Mouse (Mus musculus) liver, embryonic 14.5 days (tissue): ENCODE measurements around the gene Tbccd1. TPM values are rescaled to one million over a fixed set of nuclear protein-coding genes. Genes with fewer than 3 reads are reported as not detected.

Experiments
- ATAC-seq: fragments of 200-750 bp; cut with Nextera tagmentation; 2 replicates; pipeline ENCODE4 v1.8.0; 2017; ENCODE audit warnings: moderate number of reproducible peaks, mild to moderate bottlenecking, moderate library complexity; ENCODE audit not compliant: insufficient read depth
- DNase-seq, 3 experiments: peaks; one replicate each; pipeline ENCODE4 v3.0.0-alpha.2; 2012 to 2013; ENCODE audit warnings: low read depth in 3 of 3, low spot score in 3 of 3
- H3K27ac ChIP-seq: fragments of 300-500 bp; sonication (generic); 2 replicates; pipeline ENCODE4 v1.5.1; 2014; ENCODE audit warnings: moderate library complexity, mild to moderate bottlenecking, control low read depth, inconsistent platforms
- H3K27me3 ChIP-seq: fragments of 300-500 bp; sonication (generic); 2 replicates; pipeline ENCODE4 v1.6.1; 2014; ENCODE audit warnings: mild to moderate bottlenecking, low read length, moderate library complexity; ENCODE audit not compliant: control insufficient read depth, insufficient read depth
- H3K36me3 ChIP-seq: fragments of 300-500 bp; sonication (generic); replicated peaks from 2 replicates; pipeline ENCODE4 v1.6.1; 2014; ENCODE audit warnings: low read depth; ENCODE audit not compliant: control insufficient read depth, insufficient read depth
- H3K4me1 ChIP-seq, 2 experiments: fragments of 200-500 bp in 1 of 2; fragments of 300-500 bp in 1 of 2; sonication (generic) in 1 of 2; replicated peaks; 2 replicates each; pipeline ENCODE4 v1.6.1; 2012 to 2014; ENCODE audit warnings: antibody characterized with exemption in 1 of 2, inconsistent platforms in 1 of 2, low read length in 1 of 2; ENCODE audit not compliant: control insufficient read depth in 2 of 2, insufficient read depth in 2 of 2
- H3K4me2 ChIP-seq: fragments of 300-500 bp; sonication (generic); 2 replicates; pipeline ENCODE4 v1.6.1; 2014; ENCODE audit warnings: low read depth, mild to moderate bottlenecking, control low read depth, moderate library complexity
- H3K4me3 ChIP-seq, 2 experiments: fragments of 200-500 bp in 1 of 2; fragments of 300-500 bp in 1 of 2; sonication (generic) in 1 of 2; 2 replicates each; pipeline ENCODE4 v1.5.1; 2012 to 2014; ENCODE audit warnings: low read depth in 2 of 2, low read length in 2 of 2, mild to moderate bottlenecking in 2 of 2, control low read depth in 1 of 2, inconsistent platforms in 1 of 2, moderate library complexity in 1 of 2; ENCODE audit not compliant: insufficient read depth in 1 of 2
- H3K9ac ChIP-seq: fragments of 300-500 bp; sonication (generic); replicated peaks from 2 replicates; pipeline ENCODE4 v1.6.1; 2014; ENCODE audit warnings: mild to moderate bottlenecking, control low read depth, moderate library complexity
- H3K9me3 ChIP-seq: fragments of 300-500 bp; sonication (generic); 2 replicates; pipeline ENCODE4 v1.6.1; 2016; ENCODE audit warnings: low read length, mixed read lengths; ENCODE audit not compliant: control insufficient read depth
- CTCF ChIP-seq: IDR thresholded peaks from 2 replicates; pipeline ENCODE4 v1.5.1; 2016; ENCODE audit warnings: antibody characterized with exemption, low read depth, control low read depth
- EP300 ChIP-seq: IDR thresholded peaks from 2 replicates; pipeline ENCODE4 v1.6.1; 2016; ENCODE audit warnings: antibody characterized with exemption, low read depth
- WGBS: fragments of 180-500 bp; shearing (Covaris S2); extraction: QIAGEN DNeasy Blood & Tissue Kit; methylation state at CpG from one replicate; pipeline ENCODE4 v1.1.7; 2014; ENCODE audit not compliant: insufficient replicate concordance; 5-methylcytosine and 5-hydroxymethylcytosine counted together
- polyA plus RNA-seq, 2 experiments: library from polyadenylated mRNA; depleted of rRNA in 1 of 2; stranded (reverse) in 1 of 2; unstranded in 1 of 2; fragments of >200 nt; fragmentation: Nextera tagmentation in 1 of 2; extraction: Ambion mirVana in 1 of 2; gene quantifications; 2 replicates each; pipeline versions ENCODE4 v1.2.1 to v1.2.3; 2012 to 2014

Tbccd1 gene
- polyA plus RNA-seq, 2 experiments: 23.5 to 25.6 TPM

DNA sequence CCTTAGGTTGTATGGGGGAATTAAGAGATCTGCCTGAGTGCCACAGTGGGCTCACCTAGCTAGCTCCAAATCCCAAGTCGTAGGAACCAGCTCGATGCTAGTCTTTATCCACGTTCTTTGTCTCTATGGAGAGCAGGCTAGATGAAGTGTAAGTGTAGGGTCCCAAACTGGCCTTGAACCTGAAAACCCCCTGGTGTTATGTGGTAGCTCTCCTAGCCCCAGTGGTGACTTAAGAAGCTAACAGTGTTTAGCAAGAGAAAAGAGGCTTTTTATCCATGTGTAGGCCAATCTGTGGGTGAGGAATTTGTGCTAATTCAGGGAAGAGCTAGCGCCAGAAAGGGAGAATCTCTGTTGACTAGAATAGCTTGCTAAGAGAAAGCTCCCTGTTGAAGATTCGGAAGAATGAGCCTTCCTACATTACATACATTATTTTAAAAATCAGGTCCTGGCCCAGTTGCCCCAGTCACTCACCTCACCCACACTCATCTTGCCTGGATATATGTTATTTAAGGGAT lies 81.9 kb downstream of the Tbccd1 start:
- Histone ChIP-seq H3K4me2 (no peak overlapping the region), H3K9me3 (no peaks in the 10 kb centered on the region), H3K4me3 (no peak overlapping the region), H3K4me1 (no peaks in the 10 kb centered on the region), H3K36me3 (no peaks in the 10 kb centered on the region), H3K9ac (no peak overlapping the region), H3K27ac (no peak overlapping the region), H3K27me3 (no peaks in the 10 kb centered on the region)
- DNase-seq (no peak), ATAC-seq (no peak)
- 56% methylated on average over 5 of the region's 5 CpGs for WGBS
- TF ChIP-seq CTCF (no peak), EP300 (no peak)

DNA sequence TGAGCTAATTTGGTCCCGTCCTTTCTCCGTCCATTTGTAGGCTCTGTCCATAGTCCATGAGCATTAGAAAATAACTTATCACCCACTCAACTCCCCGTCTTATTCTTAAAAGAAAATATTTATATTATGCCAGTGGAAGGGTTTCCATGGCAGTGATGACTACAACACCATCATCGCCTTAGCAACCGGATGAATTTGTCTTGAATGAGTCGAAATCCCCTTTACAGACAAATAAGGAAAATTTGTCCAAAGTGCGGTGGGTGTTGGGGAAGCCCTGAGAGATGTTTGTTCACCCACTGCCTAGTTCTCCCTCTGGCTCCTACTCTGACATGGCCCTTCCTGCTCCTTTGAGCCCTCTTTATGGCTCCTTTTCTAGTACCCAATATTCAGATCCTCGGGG lies 88.8 kb downstream of the Tbccd1 start:
- 73% methylated on average over 8 of the region's 8 CpGs for WGBS
- no peak overlapping the region for H3K9ac ChIP-seq
- no peak overlapping the region for H3K27ac ChIP-seq
- no peaks in the 10 kb centered on the region for H3K4me1 ChIP-seq
- no peaks in the 10 kb centered on the region for H3K27me3 ChIP-seq
- H3K36me3 ChIP-seq: no peaks in the 10 kb centered on the region
- DNase-seq (no peak), ATAC-seq (no peak)
- TF ChIP-seq CTCF (no peak), EP300 (no peak)
- H3K4me3 ChIP-seq: no peak overlapping the region
- no peaks in the 10 kb centered on the region for H3K9me3 ChIP-seq
- no peak overlapping the region for H3K4me2 ChIP-seq

DNA sequence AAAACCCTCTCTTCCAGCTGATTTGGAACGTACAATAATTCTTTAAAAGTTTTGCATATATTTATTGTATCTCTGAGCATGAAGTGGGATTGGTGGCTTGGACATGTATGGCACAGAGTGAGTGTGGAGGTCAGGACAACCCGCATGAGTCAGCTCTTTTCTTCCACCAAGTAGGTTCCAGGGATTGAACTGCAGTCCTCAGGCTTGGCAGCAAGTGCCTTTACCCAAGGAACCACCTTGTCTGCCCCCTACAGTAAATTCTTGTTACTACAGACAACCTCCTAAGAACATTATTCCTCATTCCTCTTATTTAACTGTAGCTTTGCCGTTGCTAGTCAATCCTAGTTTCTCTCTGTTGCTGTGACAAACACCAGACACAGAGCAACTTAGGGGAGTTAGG lies 90.1 kb downstream of the Tbccd1 start:
- ATAC-seq (no peak), DNase-seq (no peak)
- Histone ChIP-seq H3K36me3 (no peaks in the 10 kb centered on the region), H3K4me1 (no peaks in the 10 kb centered on the region), H3K4me2 (no peak overlapping the region), H3K27ac (no peak overlapping the region), H3K9me3 (no peaks in the 10 kb centered on the region), H3K4me3 (no peak overlapping the region), H3K9ac (no peak overlapping the region), H3K27me3 (no peaks in the 10 kb centered on the region)
- TF ChIP-seq EP300 (no peak), CTCF (no peak)
- WGBS: 68% methylated on average over 3 of the region's 3 CpGs

DNA sequence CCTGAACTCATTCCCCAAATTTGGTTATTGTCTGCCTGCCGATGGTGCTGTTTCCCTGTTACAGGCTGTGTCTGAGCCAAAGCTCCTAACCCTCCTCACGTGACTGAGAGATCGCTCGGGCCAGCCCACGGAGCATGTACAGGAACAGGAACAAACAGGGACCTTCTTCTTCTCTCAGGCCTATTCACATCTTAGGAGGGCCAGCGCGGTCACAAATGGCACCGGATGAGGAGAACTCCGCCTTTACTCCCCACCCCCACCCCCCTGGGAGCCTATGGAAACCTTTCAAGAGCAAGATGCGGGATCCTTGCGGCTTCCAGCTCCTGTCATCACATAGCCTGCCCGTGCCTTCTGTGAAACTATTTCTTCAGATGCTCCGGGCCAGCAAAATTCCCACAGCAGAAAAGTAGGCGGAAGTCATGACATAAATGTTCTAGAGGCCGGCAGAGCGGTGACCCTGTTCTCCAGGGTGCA lies 90.7 kb downstream of the Tbccd1 start:
- 62% methylated on average over 16 of the region's 16 CpGs for WGBS
- ATAC-seq: no peak
- no peaks in the 10 kb centered on the region for H3K36me3 ChIP-seq

DNA sequence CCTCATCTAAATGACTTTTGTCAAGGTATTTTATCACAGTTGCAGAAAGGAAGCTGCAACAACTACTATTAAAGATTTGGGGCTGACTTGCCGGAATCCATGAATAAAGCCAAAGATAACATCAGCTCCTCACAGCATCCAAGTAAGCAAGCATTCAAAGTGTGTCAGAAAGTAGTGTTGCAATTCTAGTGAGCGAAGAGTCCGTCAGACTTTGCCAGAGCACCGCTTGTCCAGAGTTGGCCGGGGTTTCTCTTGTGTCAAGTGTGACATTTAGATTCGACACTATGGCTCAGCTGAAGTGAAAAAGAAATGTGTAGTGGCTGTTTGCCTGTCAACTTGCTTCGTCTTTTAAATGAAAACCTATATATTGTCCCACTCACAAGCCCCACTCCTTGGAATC lies 91.9 kb downstream of the Tbccd1 start:
- 67% methylated on average over 7 of the region's 7 CpGs for WGBS
- Histone ChIP-seq H3K27me3 (no peaks in the 10 kb centered on the region), H3K27ac (no peak overlapping the region), H3K36me3 (no peaks in the 10 kb centered on the region), H3K4me1 (no peaks in the 10 kb centered on the region), H3K4me3 (no peak overlapping the region), H3K9ac (no peak overlapping the region), H3K4me2 (no peak overlapping the region), H3K9me3 (no peaks in the 10 kb centered on the region)
- TF ChIP-seq EP300 (no peak), CTCF (no peak)
- DNase-seq (no peak), ATAC-seq (no peak)

More for the DNA sequence above, 90.7 kb downstream of the Tbccd1 start:
- H3K27ac ChIP-seq: no peak overlapping the region
- no peak overlapping the region for H3K4me2 ChIP-seq
- H3K4me3 ChIP-seq: no peak overlapping the region
- H3K27me3 ChIP-seq: no peaks in the 10 kb centered on the region
- no peaks in the 10 kb centered on the region for H3K4me1 ChIP-seq
- no peaks in the 10 kb centered on the region for H3K9me3 ChIP-seq
- DNase-seq: no peak
- no peak overlapping the region for H3K9ac ChIP-seq
- TF ChIP-seq CTCF (no peak), EP300 (no peak)

Other genes starting within 250 kb of the Tbccd1 start
- 0.22 and 0.28 TPM in 2 replicates for gene Dgkg, start 200.4 kb downstream of the Tbccd1 start, polyA plus RNA-seq (2012; rRNA removed)
- 0.46 and 0.80 TPM in 2 replicates for gene Dgkg, start 200.4 kb downstream of the Tbccd1 start, polyA plus RNA-seq (2014; fragmentation: Nextera tagmentation; extraction: Ambion mirVana)
- gene Crygs, start 46.1 kb downstream of the Tbccd1 start, polyA plus RNA-seq (2012; rRNA removed): 0.17 TPM in 1 of 2 replicates, not detected in the other
- 0.16 TPM in 1 of 2 replicates, not detected in the other for gene Crygs, start 46.1 kb downstream of the Tbccd1 start, polyA plus RNA-seq (2014; fragmentation: Nextera tagmentation; extraction: Ambion mirVana)
- gene Dnajb11, start 176 bp upstream of the Tbccd1 start, polyA plus RNA-seq (2012; rRNA removed): 15.1 and 25.9 TPM in 2 replicates
- gene Dnajb11, start 176 bp upstream of the Tbccd1 start, polyA plus RNA-seq (2014; fragmentation: Nextera tagmentation; extraction: Ambion mirVana): 54.3 and 54.9 TPM in 2 replicates
- gene Ahsg, start 33.6 kb upstream of the Tbccd1 start, polyA plus RNA-seq (2012; rRNA removed): 1,135 and 1,143 TPM in 2 replicates
- 1,052 and 1,153 TPM in 2 replicates for gene Ahsg, start 33.6 kb upstream of the Tbccd1 start, polyA plus RNA-seq (2014; fragmentation: Nextera tagmentation; extraction: Ambion mirVana)
- gene Fetub, start 60.7 kb upstream of the Tbccd1 start, polyA plus RNA-seq (2012; rRNA removed): 1.5 and 1.6 TPM in 2 replicates
- 2.2 and 2.3 TPM in 2 replicates for gene Fetub, start 60.7 kb upstream of the Tbccd1 start, polyA plus RNA-seq (2014; fragmentation: Nextera tagmentation; extraction: Ambion mirVana)
- 0.16 and 0.28 TPM in 2 replicates for gene Hrg, start 93.4 kb upstream of the Tbccd1 start, polyA plus RNA-seq (2012; rRNA removed)
- 0.71 and 1.0 TPM in 2 replicates for gene Hrg, start 93.4 kb upstream of the Tbccd1 start, polyA plus RNA-seq (2014; fragmentation: Nextera tagmentation; extraction: Ambion mirVana)
- gene Kng2, start 171.8 kb upstream of the Tbccd1 start, polyA plus RNA-seq (2012; rRNA removed): 7.9 and 13.3 TPM in 2 replicates
- gene Kng2, start 171.8 kb upstream of the Tbccd1 start, polyA plus RNA-seq (2014; fragmentation: Nextera tagmentation; extraction: Ambion mirVana): 27.6 and 27.7 TPM in 2 replicates
- 162 and 225 TPM in 2 replicates for gene Kng1, start 200.2 kb upstream of the Tbccd1 start, polyA plus RNA-seq (2012; rRNA removed)
- gene Kng1, start 200.2 kb upstream of the Tbccd1 start, polyA plus RNA-seq (2014; fragmentation: Nextera tagmentation; extraction: Ambion mirVana): 513 and 583 TPM in 2 replicates
- 111 and 159 TPM in 2 replicates for gene Eif4a2, start 249.8 kb upstream of the Tbccd1 start, polyA plus RNA-seq (2012; rRNA removed)
- gene Eif4a2, start 249.8 kb upstream of the Tbccd1 start, polyA plus RNA-seq (2014; fragmentation: Nextera tagmentation; extraction: Ambion mirVana): 55.9 and 66.5 TPM in 2 replicates